Mouse (Mus musculus) liver (tissue): ENCODE results near the gene Rnf183.

Source experiments
- DNase-seq: peaks from one replicate; pipeline ENCODE4 v3.0.0-alpha.2; 2020; ENCODE audit warnings: mixed read lengths

Rnf183 gene

GRCm38 (mm10) chr4:62429616-62430015 is 5.4 kb downstream of the Rnf183 start:
- no peak for DNase-seq

GRCm38 (mm10) chr4:62427978-62428758 is 6.9 kb downstream of the Rnf183 start:
- no peak for DNase-seq

- DNase-seq = no peak
Observed at GRCm38 (mm10) chr4:62425891-62426290, 9.2 kb downstream of the Rnf183 start.

DNA sequence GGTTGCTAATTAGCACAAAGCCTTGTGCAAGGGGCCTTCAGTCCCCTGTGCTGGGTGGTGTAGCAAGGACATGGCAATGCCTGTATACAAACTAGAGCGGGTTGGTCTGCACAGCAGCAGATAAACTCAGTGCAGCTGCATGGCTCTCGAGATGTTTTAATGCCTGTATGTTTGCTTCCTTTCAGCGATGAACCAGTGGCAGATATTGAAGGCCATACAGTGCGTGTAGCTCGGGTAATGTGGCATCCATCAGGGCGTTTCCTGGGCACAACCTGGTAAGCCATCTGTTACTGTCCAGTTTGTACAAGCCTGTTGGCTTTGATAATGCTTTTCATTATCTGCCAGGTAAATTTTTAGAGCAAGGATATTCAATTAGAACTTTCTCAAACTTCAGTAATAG is 16.0 kb downstream of the Rnf183 start:
- DNase-seq = no peak

DNA sequence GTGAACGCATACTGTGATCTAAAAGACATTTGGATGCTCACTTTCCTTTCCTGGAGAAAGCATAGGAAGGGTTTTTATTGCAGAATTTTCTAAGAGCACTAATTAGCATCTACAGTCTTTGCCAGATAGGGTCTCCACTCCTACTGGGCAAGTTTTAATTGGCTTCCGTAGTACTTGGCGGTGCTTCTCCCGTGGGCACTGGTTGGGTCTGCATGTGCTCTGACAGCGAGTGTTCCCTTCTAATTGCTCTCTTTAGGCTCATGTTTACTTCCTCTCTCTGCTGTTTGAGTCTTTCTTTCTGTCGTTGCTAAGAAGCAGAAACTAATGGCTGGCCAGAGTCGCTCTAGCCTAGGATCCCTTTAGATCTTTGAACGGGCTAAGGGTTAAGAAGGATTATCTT is 16.6 kb downstream of the Rnf183 start:
- no peak for DNase-seq

- no peak for DNase-seq
Observed at GRCm38 (mm10) chr4:62411606-62412005, 23.4 kb downstream of the Rnf183 start.

DNA sequence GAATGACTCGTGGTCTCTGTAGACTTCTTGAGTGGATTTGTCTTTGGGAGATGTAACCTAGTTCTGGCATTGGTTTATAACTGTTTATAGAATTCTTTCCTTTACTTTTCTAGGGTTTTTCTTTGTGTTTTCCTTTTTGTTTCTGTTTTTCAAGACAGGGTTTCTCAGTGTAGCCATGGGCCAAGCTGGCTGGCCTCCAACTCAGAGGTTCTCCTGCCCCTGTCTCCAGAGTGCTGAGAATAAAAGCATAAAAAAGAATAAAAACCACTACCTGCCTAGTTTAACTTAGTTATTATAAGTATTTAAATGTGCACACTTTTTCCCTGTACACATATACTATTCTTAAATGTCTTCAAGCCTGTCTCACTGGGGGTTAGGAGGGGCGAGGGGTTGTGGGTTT is 24.7 kb downstream of the Rnf183 start:
- no peak for DNase-seq

- DNase-seq = no peak
Observed at GRCm38 (mm10) chr4:62409615-62410014, 25.4 kb downstream of the Rnf183 start.

- DNase-seq = peak; percentile 98
Observed at GRCm38 (mm10) chr4:62408601-62409282, 26.3 kb downstream of the Rnf183 start, which contains the start of the genes Cdc26 and Prpf4. Gene Cdc26, minus strand, starts transcription at chr4:62408642. Gene Prpf4, plus strand, starts transcription at chr4:62408797.

DNA sequence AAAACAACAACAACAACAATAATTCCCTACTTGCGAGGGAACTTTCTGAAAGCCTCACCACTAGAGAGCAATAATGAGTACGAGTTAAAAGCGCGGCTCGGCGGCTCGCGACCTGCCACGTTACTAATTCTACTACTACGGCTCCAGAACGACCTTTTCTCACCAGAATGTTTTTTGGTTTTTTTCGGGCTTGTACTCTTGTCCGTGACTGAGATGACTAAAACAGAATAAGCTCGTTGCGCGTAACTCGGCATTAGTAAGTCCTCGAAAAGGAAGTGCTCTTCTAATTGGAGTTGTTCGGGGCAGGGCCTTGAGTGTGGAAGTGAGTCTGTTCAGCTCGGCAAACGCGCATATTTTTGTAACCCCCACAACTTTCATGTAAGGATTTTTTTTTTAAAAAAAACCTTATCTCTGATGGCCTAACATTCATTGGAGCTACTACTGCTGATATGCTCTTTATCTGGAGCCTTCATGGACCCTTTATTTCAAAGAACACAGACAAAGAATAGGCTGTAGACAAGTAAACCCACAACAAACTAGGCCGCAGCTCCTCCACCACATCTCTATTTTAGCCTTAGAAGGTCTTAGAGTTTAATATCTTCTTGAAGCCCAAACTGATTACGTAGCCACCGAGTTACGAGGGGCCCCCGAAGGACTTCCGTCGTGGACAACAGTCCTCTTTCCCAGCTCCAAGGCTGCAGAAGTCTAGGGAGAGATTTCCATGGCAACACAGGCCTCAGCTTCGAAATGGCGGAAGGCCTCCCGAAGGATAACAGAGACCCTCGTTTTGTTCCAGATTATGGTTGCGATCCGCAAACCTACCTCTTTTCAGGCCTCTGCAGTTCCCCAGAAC is 27.1 kb downstream of the Rnf183 start:
- DNase-seq = peak; percentile 76

DNA sequence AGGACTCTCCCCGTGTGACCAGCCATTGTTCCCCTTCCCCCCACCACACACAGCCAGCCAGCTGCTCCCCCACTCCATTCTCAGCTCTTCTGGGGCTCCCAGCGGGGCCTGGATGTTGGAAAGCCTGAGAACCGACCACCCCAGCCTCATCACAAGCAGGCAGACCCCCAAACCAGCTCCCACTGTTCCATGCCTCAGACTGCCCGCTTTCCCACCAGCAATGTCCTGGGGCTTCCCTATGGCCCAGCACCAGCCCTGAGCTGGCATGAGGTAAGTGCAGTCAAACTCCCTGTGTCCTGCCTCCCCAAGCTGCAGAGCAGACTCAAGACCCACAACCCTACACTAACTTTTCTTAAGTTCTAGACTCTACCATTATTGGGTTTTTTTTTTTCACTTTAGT is 28.9 kb downstream of the Rnf183 start:
- no peak for DNase-seq

DNA sequence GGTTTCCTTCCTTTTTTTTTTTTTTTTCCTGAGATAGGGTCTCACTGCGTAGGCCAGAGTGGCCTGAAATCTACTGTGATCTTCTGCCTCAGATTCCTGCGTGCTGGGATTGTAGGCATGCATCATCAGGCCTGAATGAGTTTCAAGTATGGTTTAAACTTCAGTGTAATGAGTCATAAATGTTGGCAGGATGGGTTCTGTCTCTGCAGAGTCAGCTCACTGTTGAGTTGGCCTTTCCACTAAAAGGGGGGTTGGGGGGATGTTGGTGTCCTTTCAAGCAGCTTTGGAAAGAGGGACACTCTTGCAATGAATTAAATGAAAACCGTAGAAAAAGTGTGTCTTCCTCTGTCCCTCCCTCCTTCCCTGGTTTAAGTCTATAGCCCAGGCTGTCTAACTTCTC is 36.1 kb downstream of the Rnf183 start:
- DNase-seq = no peak

- no peak for DNase-seq
Observed at GRCm38 (mm10) chr4:62397616-62398365, 37.3 kb downstream of the Rnf183 start.

DNA sequence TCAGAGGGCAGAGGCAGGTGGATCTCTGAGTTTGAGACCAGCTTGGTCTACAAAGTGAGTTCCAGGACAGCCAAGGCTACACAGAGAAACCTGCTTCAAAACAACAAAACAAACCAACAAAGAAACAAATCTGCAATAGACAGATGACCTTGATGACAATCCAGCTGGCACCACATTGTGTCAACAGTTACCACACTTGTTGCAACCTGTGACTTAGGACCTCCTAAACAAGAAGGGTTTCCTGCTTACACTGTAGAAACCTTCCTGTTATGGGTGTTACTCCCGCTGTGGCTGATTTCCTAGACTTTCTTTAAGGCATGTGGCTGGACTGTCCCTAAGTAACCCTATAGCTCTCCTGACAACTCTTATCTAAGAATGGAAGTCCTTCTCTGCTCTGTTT is 39.2 kb downstream of the Rnf183 start:
- no peak for DNase-seq

GRCm38 (mm10) chr4:62393459-62393858 is 41.6 kb downstream of the Rnf183 start:
- DNase-seq = no peak

- no peak for DNase-seq
Observed at GRCm38 (mm10) chr4:62391892-62392291, 43.2 kb downstream of the Rnf183 start.

DNA sequence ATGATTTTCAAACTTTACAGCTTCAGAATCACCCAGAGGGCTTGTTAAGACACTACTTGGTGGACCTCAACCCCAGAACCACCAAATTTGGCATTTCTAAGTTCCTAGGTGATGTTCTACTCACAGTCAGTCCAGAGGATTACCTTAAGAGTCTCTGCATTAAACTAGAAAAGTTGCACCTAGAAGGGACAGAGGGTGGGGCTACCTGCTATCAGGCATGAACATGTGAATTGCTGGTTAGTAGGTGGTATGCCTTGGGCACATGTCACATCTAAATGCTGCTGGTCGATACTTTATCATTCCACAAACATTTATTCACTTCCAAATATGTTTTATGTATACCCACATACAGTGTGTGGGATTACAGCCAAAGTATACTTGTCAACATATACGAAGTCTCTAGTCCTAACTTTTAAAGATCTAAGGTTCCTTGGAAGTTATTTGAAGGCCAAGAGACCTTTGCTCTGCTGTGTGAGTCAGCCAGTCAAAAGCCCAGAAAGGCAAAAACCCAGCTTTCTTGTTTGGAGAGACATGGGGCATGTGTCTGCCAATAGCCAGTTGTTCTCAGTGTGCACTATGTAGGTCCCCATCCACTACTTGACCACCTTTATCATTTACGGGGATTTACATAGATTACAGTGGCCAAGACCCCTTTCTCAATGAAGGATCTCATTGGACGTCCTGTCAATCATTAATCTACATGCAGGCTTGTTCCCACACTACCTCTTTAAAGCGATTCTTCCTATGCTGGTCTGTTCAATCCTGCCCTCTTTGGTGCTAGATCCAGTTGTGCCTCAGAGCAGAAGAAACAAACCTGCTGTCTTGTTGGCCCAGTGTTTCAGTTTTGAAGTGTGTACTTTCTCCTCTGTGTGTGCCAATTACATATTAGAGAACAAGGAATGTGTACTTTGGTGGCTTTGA is 45.2 kb downstream of the Rnf183 start:
- DNase-seq = no peak

GRCm38 (mm10) chr4:62385439-62385838 is 49.6 kb downstream of the Rnf183 start:
- no peak for DNase-seq

GRCm38 (mm10) chr4:62384159-62384558 is 50.9 kb downstream of the Rnf183 start:
- no peak for DNase-seq

- DNase-seq = no peak
Observed at GRCm38 (mm10) chr4:62383752-62384151, 51.3 kb downstream of the Rnf183 start.

- no peak for DNase-seq
Observed at GRCm38 (mm10) chr4:62383207-62383606, 51.8 kb downstream of the Rnf183 start.
